Mouse (Mus musculus) adrenal gland, postnatal 4 days (tissue): Measurements from ENCODE around the gene Pycard. TPM values are rescaled to one million over a fixed set of nuclear protein-coding genes. Genes with fewer than 3 reads are reported as not detected.

ENCODE experiments used
- DNase-seq, 2 experiments: peaks; one replicate each; pipeline ENCODE4 v3.0.0; 2021 to 2022; ENCODE audit warnings: low spot score in 2 of 2, mixed read lengths in 2 of 2
- total RNA-seq, 2 experiments: library from RNA; stranded (reverse); gene quantifications; 2 replicates each; pipeline ENCODE4 v1.2.3; 2021

Gene Pycard
- total RNA-seq, 2 experiments from 2014 or later, result 14.7 to 15.3 TPM

- no peak for DNase-seq
Observed at GRCm38 (mm10) chr7:128004150-128004486, 10.5 kb upstream of the Pycard start.

- no peak for DNase-seq
Observed at GRCm38 (mm10) chr7:128003688-128004087, 10.0 kb upstream of the Pycard start, which contains the start of gene Trim72. Gene Trim72 (plus strand): TSS chr7:128003949.

GRCm38 (mm10) chr7:128003098-128003497 lies 9.4 kb upstream of the Pycard start:
- no peak for DNase-seq

- no peak for DNase-seq
Observed at GRCm38 (mm10) chr7:128000068-128000950, 6.6 kb upstream of the Pycard start.

- DNase-seq, result no peak
Observed at GRCm38 (mm10) chr7:127999436-127999835, 5.8 kb upstream of the Pycard start.

- no peak for DNase-seq
Observed at GRCm38 (mm10) chr7:127992488-127993340, 953 bp downstream of the Pycard start.

- DNase-seq, result peak in 1 of 2 experiments; percentile 39
Observed at GRCm38 (mm10) chr7:127991643-127992487, 1.8 kb downstream of the Pycard start.

- no peak for DNase-seq
Observed at GRCm38 (mm10) chr7:127988904-127989303, 4.8 kb downstream of the Pycard start.

- no peak for DNase-seq
Observed at GRCm38 (mm10) chr7:127980606-127981005, 13.1 kb downstream of the Pycard start.

- no peak for DNase-seq
Observed at GRCm38 (mm10) chr7:127978856-127979255, 14.8 kb downstream of the Pycard start.

- no peak for DNase-seq
Observed at GRCm38 (mm10) chr7:127974413-127974930, 19.2 kb downstream of the Pycard start.

GRCm38 (mm10) chr7:127967922-127968828 lies 25.5 kb downstream of the Pycard start:
- peak; percentile 33 to 58 for DNase-seq

- DNase-seq, result peak; percentile 94 to 97
Observed at GRCm38 (mm10) chr7:127967004-127967921, 26.4 kb downstream of the Pycard start, which contains the start of gene Fus. Gene Fus (plus strand): TSS chr7:127967457.

- DNase-seq, result no peak
Observed at GRCm38 (mm10) chr7:127966371-127966918, 27.2 kb downstream of the Pycard start.

GRCm38 (mm10) chr7:127959364-127959763 lies 34.3 kb downstream of the Pycard start:
- DNase-seq, result no peak

GRCm38 (mm10) chr7:127952864-127953581 lies 40.6 kb downstream of the Pycard start:
- no peak for DNase-seq

GRCm38 (mm10) chr7:127946470-127947023 lies 47.1 kb downstream of the Pycard start, which contains the start of gene Prss36:
Gene Prss36 (minus strand): TSS chr7:127946725.
- no peak for DNase-seq
